Mouse (Mus musculus) MEL (cell line): Measurements from ENCODE around the gene Tsga10. TPM values are rescaled to one million over a fixed set of nuclear protein-coding genes. Genes with fewer than 3 reads are reported as not detected.
A peak's percentile ranks its signal among the peaks of the same experiment; 100 is the strongest.

Source experiments
- DNase-seq: peaks from one replicate; pipeline ENCODE4 v3.0.0; 2011; ENCODE audit warnings: low read depth, low spot score
- H3K27ac ChIP-seq: 2 replicates; pipeline ENCODE4 v1.5.1; 2012; ENCODE audit warnings: low read depth, mild to moderate bottlenecking, control low read depth, low read length, moderate library complexity; ENCODE audit not compliant: control insufficient read depth
- H3K27me3 ChIP-seq, 2 experiments: fragments of 150-350 bp in 1 of 2; sonication (generic) in 1 of 2; 2 replicates each; pipeline ENCODE4 v1.6.1; 2012; ENCODE audit warnings: low read length in 2 of 2, mild to moderate bottlenecking in 2 of 2, improper control_type of control experiment in 1 of 2, moderate library complexity in 1 of 2; ENCODE audit not compliant: insufficient read depth in 2 of 2, control insufficient read depth in 1 of 2
- H3K36me3 ChIP-seq, 2 experiments: 2 replicates each; pipeline ENCODE4 v1.6.1; 2012 to 2014; ENCODE audit warnings: low read length in 2 of 2, improper control_type of control experiment in 1 of 2, inconsistent platforms in 1 of 2, mild to moderate bottlenecking in 1 of 2; ENCODE audit not compliant: insufficient read depth in 2 of 2, control insufficient read depth in 1 of 2
- H3K4me1 ChIP-seq, 2 experiments: fragments of 150-350 bp in 1 of 2; sonication (generic) in 1 of 2; 2 replicates each; pipeline ENCODE4 v1.6.1; 2012; ENCODE audit warnings: low read length in 2 of 2, improper control_type of control experiment in 1 of 2, mild to moderate bottlenecking in 1 of 2; ENCODE audit not compliant: insufficient read depth in 2 of 2, control insufficient read depth in 1 of 2
- H3K4me3 ChIP-seq, 2 experiments: fragments of 150-350 bp in 1 of 2; sonication (generic) in 1 of 2; 2 replicates each; pipeline ENCODE4 v1.5.1; 2012; ENCODE audit warnings: low read depth in 2 of 2, low read length in 2 of 2, mild to moderate bottlenecking in 2 of 2, moderate library complexity in 2 of 2, control low read depth in 1 of 2, improper control_type of control experiment in 1 of 2; ENCODE audit not compliant: control insufficient read depth in 1 of 2, insufficient read depth in 1 of 2
- H3K79me2 ChIP-seq: 2 replicates; pipeline ENCODE4 v1.6.1; 2012; ENCODE audit warnings: mild to moderate bottlenecking, low read length, moderate library complexity; ENCODE audit not compliant: control insufficient read depth, poor library complexity, insufficient read depth
- H3K9ac ChIP-seq: 2 replicates; pipeline ENCODE4 v1.6.1; 2012; ENCODE audit warnings: low read depth, mild to moderate bottlenecking, control low read depth, low read length, moderate library complexity; ENCODE audit not compliant: control insufficient read depth, poor library complexity, severe bottlenecking
- H3K9me3 ChIP-seq: fragments of 150-350 bp; sonication (generic); replicated peaks from 2 replicates; pipeline ENCODE4 v1.6.1; 2012; ENCODE audit warnings: mild to moderate bottlenecking, low read length, improper control_type of control experiment, moderate library complexity; ENCODE audit not compliant: insufficient read depth
- CHD1 ChIP-seq: IDR thresholded peaks from 2 replicates; pipeline ENCODE4 v1.6.1; 2012; ENCODE audit warnings: low read depth, mild to moderate bottlenecking, inconsistent platforms, low read length, improper control_type of control experiment
- CHD2 ChIP-seq: IDR thresholded peaks from 2 replicates; pipeline ENCODE4 v1.6.1; 2011; ENCODE audit warnings: low read length, improper control_type of control experiment
- CTCF ChIP-seq, 3 experiments: IDR thresholded peaks in 2 of 3; conservative IDR thresholded peaks in 1 of 3; 2 replicates each; pipeline ENCODE4 v1.5.1; 2011 to 2012; ENCODE audit warnings: low read length in 3 of 3, low read depth in 2 of 3, mild to moderate bottlenecking in 2 of 3, improper control_type of control experiment in 1 of 3, inconsistent platforms in 1 of 3, mixed read lengths in 1 of 3, moderate library complexity in 1 of 3; ENCODE audit not compliant: control insufficient read depth in 1 of 3, insufficient read depth in 1 of 3, poor library complexity in 1 of 3, severe bottlenecking in 1 of 3
- E2F4 ChIP-seq: IDR thresholded peaks from 2 replicates; pipeline ENCODE4 v1.6.1; 2011; ENCODE audit warnings: low read depth, low read length, improper control_type of control experiment, borderline replicate concordance
- ETS1 ChIP-seq: IDR thresholded peaks from 2 replicates; pipeline ENCODE4 v1.6.1; 2012; ENCODE audit warnings: low read depth, mild to moderate bottlenecking, inconsistent platforms, low read length, improper control_type of control experiment, moderate library complexity
- HCFC1 ChIP-seq: IDR thresholded peaks from 2 replicates; pipeline ENCODE4 v1.6.1; 2012; ENCODE audit warnings: low read depth, mild to moderate bottlenecking, inconsistent platforms, low read length, improper control_type of control experiment, moderate library complexity
- KAT2A ChIP-seq: conservative IDR thresholded peaks from 2 replicates; pipeline ENCODE4 v1.6.1; 2012; ENCODE audit warnings: low read depth, low read length, improper control_type of control experiment, inconsistent platforms
- MAX ChIP-seq: IDR thresholded peaks from 2 replicates; pipeline ENCODE4 v1.6.1; 2011; ENCODE audit warnings: low read length, improper control_type of control experiment
- MEF2A ChIP-seq: IDR thresholded peaks from 2 replicates; pipeline ENCODE4 v1.6.1; 2014; ENCODE audit warnings: low read depth, mild to moderate bottlenecking, inconsistent platforms, low read length, improper control_type of control experiment; ENCODE audit not compliant: poor library complexity, insufficient replicate concordance, severe bottlenecking; ENCODE audit errors: extremely low read depth
- MXI1 ChIP-seq: IDR thresholded peaks from 2 replicates; pipeline ENCODE4 v1.6.1; 2011; ENCODE audit warnings: mild to moderate bottlenecking, low read depth, low read length, improper control_type of control experiment
- MYB ChIP-seq: IDR thresholded peaks from 2 replicates; pipeline ENCODE4 v1.6.1; 2011; ENCODE audit warnings: mild to moderate bottlenecking, low read depth, low read length, improper control_type of control experiment
- NRF1 ChIP-seq: IDR thresholded peaks from 2 replicates; pipeline ENCODE4 v1.6.1; 2014; ENCODE audit warnings: low read depth, mild to moderate bottlenecking, inconsistent platforms, low read length, improper control_type of control experiment, moderate library complexity; ENCODE audit not compliant: poor library complexity, insufficient read depth, severe bottlenecking
- POLR2A ChIP-seq, 2 experiments: IDR thresholded peaks; 2 replicates each; pipeline ENCODE4 v1.6.1; 2011 to 2012; ENCODE audit warnings: low read length in 2 of 2, mild to moderate bottlenecking in 2 of 2, control low read depth in 1 of 2, improper control_type of control experiment in 1 of 2, low read depth in 1 of 2, moderate library complexity in 1 of 2; ENCODE audit not compliant: control insufficient read depth in 1 of 2, insufficient read depth in 1 of 2, poor library complexity in 1 of 2
- POLR2AphosphoS2 ChIP-seq: IDR thresholded peaks from 2 replicates; pipeline ENCODE4 v1.6.1; 2011; ENCODE audit warnings: low read length, improper control_type of control experiment
- POLR2AphosphoS5 ChIP-seq: IDR thresholded peaks from 2 replicates; pipeline ENCODE4 v1.6.1; 2012; ENCODE audit warnings: low read depth, borderline replicate concordance, mild to moderate bottlenecking, inconsistent platforms, low read length, moderate library complexity, mixed read lengths
- RAD21 ChIP-seq: IDR thresholded peaks from 2 replicates; pipeline ENCODE4 v1.6.1; 2011; ENCODE audit warnings: mild to moderate bottlenecking, low read depth, low read length, improper control_type of control experiment
- SIN3A ChIP-seq: IDR thresholded peaks from 2 replicates; pipeline ENCODE4 v1.6.1; 2012; ENCODE audit warnings: low read length, improper control_type of control experiment, inconsistent platforms
- SMC3 ChIP-seq: IDR thresholded peaks from 2 replicates; pipeline ENCODE4 v1.6.1; 2011; ENCODE audit warnings: low read depth, low read length, improper control_type of control experiment
- TCF12 ChIP-seq: IDR thresholded peaks from 2 replicates; pipeline ENCODE4 v1.6.1; 2014; ENCODE audit warnings: low read depth, mild to moderate bottlenecking, inconsistent platforms, low read length, improper control_type of control experiment, moderate library complexity
- UBTF ChIP-seq: IDR thresholded peaks from 2 replicates; pipeline ENCODE4 v1.6.1; 2012; ENCODE audit warnings: low read depth, mild to moderate bottlenecking, inconsistent platforms, low read length, improper control_type of control experiment, moderate library complexity, borderline replicate concordance; ENCODE audit not compliant: insufficient read depth
- ZC3H11A ChIP-seq: IDR thresholded peaks from 2 replicates; pipeline ENCODE4 v1.6.1; 2012; ENCODE audit warnings: low read depth, mild to moderate bottlenecking, inconsistent platforms, low read length, improper control_type of control experiment
- polyA plus RNA-seq, 2 experiments: library from polyadenylated mRNA; stranded (reverse) in 1 of 2; unstranded in 1 of 2; fragments of >175 nt in 1 of 2; fragments of >200 nt in 1 of 2; gene quantifications; 2 replicates each; pipeline versions ENCODE4 v1.2.1 to v1.2.4; 2012; ENCODE audit warnings: low replicate concordance in 2 of 2, low read depth in 1 of 2; ENCODE audit not compliant: insufficient read length in 2 of 2, insufficient read depth in 1 of 2, missing spikeins in 1 of 2
- total RNA-seq: library from RNA; depleted of rRNA; stranded (reverse); fragments of 300-350 nt; gene quantifications from 2 replicates; pipeline ENCODE4 v1.2.3, GENCODE M21; 2012

The Tsga10 gene
- total and polyA plus RNA-seq, 3 experiments: 0.35 to 0.64 TPM; not detected in 1

DNA sequence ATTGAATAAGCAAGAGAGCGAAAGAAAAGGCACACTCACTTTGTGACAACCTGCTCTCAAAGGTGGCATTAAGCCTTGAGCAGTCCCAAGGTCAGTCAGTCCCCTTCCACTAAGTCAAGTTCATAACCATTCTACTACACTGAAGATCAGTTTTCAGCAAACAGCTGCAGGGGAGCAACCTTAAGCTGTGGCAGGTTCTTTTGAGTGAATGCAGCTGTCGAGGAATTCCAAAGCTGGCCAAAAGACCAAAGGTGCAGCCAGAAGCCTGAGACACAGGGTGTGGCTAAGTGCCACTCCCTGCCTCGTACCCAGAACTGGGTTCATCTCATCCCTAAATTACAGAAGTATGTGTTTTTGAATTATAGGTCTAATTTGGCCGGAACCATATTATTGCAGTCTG, 33.6 kb upstream of the Tsga10 start:
- Histone ChIP-seq H3K4me3 (no peak overlapping the region), H3K9ac (no peak overlapping the region), H3K36me3 (peaks cover 0 to 10% of the 10 kb centered on the region in 2 experiments; a peak in 2 of 4 replicates), H3K27ac (no peak overlapping the region), H3K79me2 (no peaks in the 10 kb centered on the region), H3K4me1 (no peaks in the 10 kb centered on the region), H3K9me3 (no peaks in the 10 kb centered on the region), H3K27me3 (no peaks in the 10 kb centered on the region; a peak in 1 of 4 replicates)
- DNase-seq: no peak
- TF ChIP-seq HCFC1: no peak
- 0 out of 2 replicates have a peak, but pooled peaks have one; percentile 33 for TF ChIP-seq POLR2AphosphoS2
- peak in 1 of 2 experiments; percentile 31; a peak in 1 of 4 replicates for TF ChIP-seq POLR2A (IDR thresholded peaks at IDR 0.05; ENCODE audit: control insufficient read depth in 1 of 2, insufficient read depth in 1 of 2, low read depth in 1 of 2, low read length in 2 of 2, poor library complexity in 1 of 2)

DNA sequence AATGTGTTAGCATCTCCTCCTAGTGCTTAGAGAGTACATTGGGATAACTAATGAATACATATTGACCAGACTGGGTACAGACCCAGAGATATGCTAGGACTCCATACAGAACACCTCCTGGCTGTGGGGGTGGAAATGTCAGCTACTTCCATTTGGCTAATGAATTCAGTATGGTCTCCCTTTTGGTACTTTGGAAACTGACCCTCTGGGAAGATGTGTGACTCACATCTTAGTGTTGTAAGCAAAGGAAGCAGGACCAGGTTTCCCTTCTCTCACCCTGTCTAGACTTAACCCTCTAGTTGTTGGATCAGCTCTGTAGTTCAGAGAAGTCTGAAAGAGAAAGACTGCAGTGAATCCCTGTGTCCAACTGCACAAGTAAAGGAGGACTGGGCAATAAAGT, 28.4 kb upstream of the Tsga10 start:
- DNase-seq: no peak
- H3K9ac ChIP-seq: no peak overlapping the region
- TF ChIP-seq HCFC1 (no peak), CTCF (IDR thresholded peaks at IDR 0.05 in 2 of 3, conservative IDR thresholded peaks at IDR 0.05 in 1 of 3; ENCODE audit: control insufficient read depth in 1 of 3, insufficient read depth in 1 of 3, low read depth in 2 of 3, low read length in 3 of 3, poor library complexity in 1 of 3, severe bottlenecking in 1 of 3) (no peak), POLR2A (IDR thresholded peaks at IDR 0.05; ENCODE audit: control insufficient read depth in 1 of 2, insufficient read depth in 1 of 2, low read depth in 1 of 2, low read length in 2 of 2, poor library complexity in 1 of 2) (no peak), KAT2A (no peak), E2F4 (no peak), POLR2AphosphoS2 (no peak), TCF12 (no peak), MEF2A (no peak)
- TF ChIP-seq, all 39 proteins: peak for 0
- Histone ChIP-seq H3K4me3 (no peak overlapping the region), H3K27ac (no peak overlapping the region), H3K27me3 (no peaks in the 10 kb centered on the region), H3K9me3 (no peaks in the 10 kb centered on the region), H3K79me2 (peaks cover 22% of the 10 kb centered on the region), H3K36me3 (peaks cover 6 to 16% of the 10 kb centered on the region in 2 experiments), H3K4me1 (peaks cover 0 to 7% of the 10 kb centered on the region in 2 experiments; a peak in 1 of 4 replicates)

DNA sequence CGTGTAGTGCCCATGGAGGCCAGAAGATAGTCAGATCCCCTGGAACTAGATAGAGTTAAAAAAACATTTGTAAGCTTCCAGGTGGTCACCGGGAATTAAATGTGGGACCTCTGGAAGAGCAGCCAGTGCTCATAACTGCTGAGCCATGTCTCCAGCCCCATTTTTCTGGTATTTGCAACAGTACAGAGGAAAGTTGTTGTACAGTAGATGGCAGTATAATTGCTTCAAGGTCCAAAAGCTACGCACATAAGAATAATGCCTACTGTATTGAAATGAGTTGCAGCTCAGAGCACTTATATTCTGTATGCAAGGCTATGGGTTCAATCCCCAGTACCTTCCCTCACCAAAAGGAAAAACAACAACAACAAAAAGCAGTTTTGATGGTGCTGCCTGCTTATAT, 25.2 kb upstream of the Tsga10 start:
- H3K4me3 ChIP-seq: peak overlapping the region; percentile 79 to 92
- peaks cover 0 to 14% of the 10 kb centered on the region in 2 experiments; a peak in 1 of 4 replicates for H3K4me1 ChIP-seq
- H3K27me3 ChIP-seq: no peaks in the 10 kb centered on the region
- H3K9ac ChIP-seq: peak overlapping the region; percentile 92
- H3K9me3 ChIP-seq: no peaks in the 10 kb centered on the region
- H3K36me3 ChIP-seq: peaks cover 10 to 11% of the 10 kb centered on the region in 2 experiments
- no peak overlapping the region for H3K27ac ChIP-seq
- TF ChIP-seq ZC3H11A (no peak), ETS1 (no peak), HCFC1 (no peak), MYB (no peak), MEF2A (no peak), MAX (no peak), NRF1 (no peak), MXI1 (peak; percentile 52; the same call in 1 of the 2 replicates), CHD1 (no peak), RAD21 (peak; percentile 24), CTCF (IDR thresholded peaks at IDR 0.05 in 2 of 3, conservative IDR thresholded peaks at IDR 0.05 in 1 of 3; ENCODE audit: control insufficient read depth in 1 of 3, insufficient read depth in 1 of 3, low read depth in 2 of 3, low read length in 3 of 3, poor library complexity in 1 of 3, severe bottlenecking in 1 of 3) (peak in 2 of 3 experiments; percentile 29 to 56; a peak in 4 of 6 replicates), SMC3 (peak; percentile 26; the same call in 1 of the 2 replicates), CHD2 (no peak), POLR2AphosphoS5 (no peak), SIN3A (no peak), UBTF (no peak)
- H3K79me2 ChIP-seq: peaks cover 28% of the 10 kb centered on the region
- DNase-seq: peak; percentile 58
